ENCODE assay signal across 8 mouse cellular contexts in genomic region chr12:105967806-105968205, GRCm38 (mm10). TPM values are rescaled to one million over a fixed set of nuclear protein-coding genes. Genes with fewer than 3 reads are reported as not detected.
DNase-seq lines count a peak whose midpoint lies in the region; ATAC-seq lines count a peak whose summit lies in the region.

No protein-coding gene starts in this region.

- H3K4me2 ChIP-seq in heart, embryonic 13.5 days: peak overlapping the region; percentile 66
- H3K4me2 ChIP-seq in hindbrain, embryonic 15.5 days: peak overlapping the region; percentile 46
- peak overlapping the region; percentile 45 for H3K4me2 ChIP-seq in midbrain, embryonic 12.5 days (replicated peaks)

- H3K27me3 ChIP-seq in heart, embryonic 13.5 days (replicated peaks): peaks cover 8% of the 10 kb centered on the region; the same call in 1 of the 2 replicates
- 0 out of 2 replicates have a peak, but pooled peaks cover 4% of the 10 kb centered on the region for H3K27me3 ChIP-seq in hindbrain, embryonic 15.5 days
- peaks cover 39% of the 10 kb centered on the region; the same call in 1 of the 2 replicates for H3K27me3 ChIP-seq in midbrain, embryonic 12.5 days

- H3K9me3 ChIP-seq in heart, embryonic 13.5 days: 0 out of 2 replicates have a peak, but pooled peaks cover 5% of the 10 kb centered on the region
- no peaks in the 10 kb centered on the region for H3K9me3 ChIP-seq in hindbrain, embryonic 15.5 days
- H3K9me3 ChIP-seq in midbrain, embryonic 12.5 days: peaks cover 8% of the 10 kb centered on the region; the same call in 1 of the 2 replicates

- H3K27ac ChIP-seq in heart, embryonic 13.5 days (replicated peaks): no peak overlapping the region
- H3K27ac ChIP-seq in hindbrain, embryonic 15.5 days (replicated peaks): no peak overlapping the region
- no peak overlapping the region for H3K27ac ChIP-seq in midbrain, embryonic 12.5 days (replicated peaks)

- peaks cover 13% of the 10 kb centered on the region; the same call in 1 of the 2 replicates for H3K4me1 ChIP-seq in heart, embryonic 13.5 days
- peaks cover 13% of the 10 kb centered on the region for H3K4me1 ChIP-seq in hindbrain, embryonic 15.5 days (replicated peaks)
- peaks cover 18% of the 10 kb centered on the region; the same call in 1 of the 2 replicates for H3K4me1 ChIP-seq in midbrain, embryonic 12.5 days

- peak overlapping the region; percentile 70 for H3K9ac ChIP-seq in heart, embryonic 13.5 days
- no peak overlapping the region for H3K9ac ChIP-seq in hindbrain, embryonic 15.5 days
- no peak overlapping the region for H3K9ac ChIP-seq in midbrain, embryonic 12.5 days (replicated peaks)

- no peak for DNase-seq in heart, adult 8-10 months (ENCODE audit: low spot score)
- peak; percentile 64 for DNase-seq in embryo, embryonic 10 days (ENCODE audit: low spot score)
- DNase-seq in adrenal gland, postnatal 14 days: no peak
- DNase-seq in kidney, adult 18-20 months: no peak
- no peak for DNase-seq in urinary bladder, postnatal 14 days (ENCODE audit: low spot score)

- 9% methylated on average over 18 of the region's 18 CpGs for WGBS in heart, embryonic 13.5 days
- WGBS in hindbrain, embryonic 15.5 days: 11% methylated on average over 18 of the region's 18 CpGs
- WGBS in midbrain, embryonic 12.5 days: 10% methylated on average over 18 of the region's 18 CpGs

- H3K36me3 ChIP-seq in heart, embryonic 13.5 days: no peaks in the 10 kb centered on the region
- H3K36me3 ChIP-seq in hindbrain, embryonic 15.5 days: no peaks in the 10 kb centered on the region
- H3K36me3 ChIP-seq in midbrain, embryonic 12.5 days: no peaks in the 10 kb centered on the region

- ATAC-seq in heart, embryonic 13.5 days (ENCODE audit: extremely low read depth, insufficient number of reproducible peaks, low FRiP score, low TSS enrichment): no peak
- no peak for ATAC-seq in hindbrain, embryonic 15.5 days (ENCODE audit: low FRiP score, low read depth)
- no peak for ATAC-seq in midbrain, embryonic 12.5 days (ENCODE audit: low FRiP score, low read depth)

- H3K4me3 ChIP-seq in heart, embryonic 13.5 days: peak overlapping the region; percentile 46
- H3K4me3 ChIP-seq in hindbrain, embryonic 15.5 days: peak overlapping the region; percentile 11
- peak overlapping the region; percentile 18; the same call in 1 of the 2 replicates for H3K4me3 ChIP-seq in midbrain, embryonic 12.5 days

RNA-seq across cellular contexts. Expression of gene Vrk1, which starts 42.2 kb away (rescaled TPM):
- 41.4 and 43.7 TPM in 2 replicates for polyA plus RNA-seq in heart, embryonic 13.5 days (2015; fragmentation: Nextera tagmentation; extraction: Ambion mirVana)
- 1 to 10 TPM; 6.9 to 9.5 (median 8.2) TPM for total RNA-seq in heart, adult 8-10 months (2022)
- polyA plus RNA-seq in hindbrain, embryonic 15.5 days (2015; fragmentation: Nextera tagmentation; extraction: Ambion mirVana): 30.6 and 31.8 TPM in 2 replicates
- polyA plus RNA-seq in midbrain, embryonic 12.5 days (2016; fragmentation: Nextera tagmentation; extraction: Ambion mirVana): 77.2 and 78.6 TPM in 2 replicates
- total RNA-seq in adrenal gland, postnatal 14 days (2021): 21.5 and 24.1 TPM in 2 replicates
